Mouse (Mus musculus): ENCODE measurements at regions not wholly inside any gene's neighbourhood (a gene's known extent, or its start where the extent isn't known, plus 50 kb on each side); places are given as distances from the start of the nearest gene placed in this dataset.

DNA sequence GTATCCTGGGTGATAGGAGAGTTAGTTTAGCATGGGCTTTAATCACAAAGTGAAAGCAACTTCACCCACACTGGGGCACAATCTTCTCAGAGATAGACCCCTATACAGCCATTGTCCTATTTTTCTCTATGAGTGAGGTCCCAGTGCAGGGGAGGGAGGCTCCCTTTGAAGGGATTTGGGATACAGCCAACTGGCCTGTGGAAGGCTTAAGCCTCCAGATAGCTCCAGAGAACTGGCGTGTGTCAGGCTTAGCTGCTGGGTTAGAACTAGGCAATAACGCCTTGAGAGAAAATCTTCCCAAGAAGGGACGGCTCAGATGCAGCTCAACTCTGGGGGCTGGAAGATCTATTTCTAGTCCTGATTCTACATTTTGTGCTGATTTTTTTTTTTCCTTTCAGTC is 397.4 kb upstream of the Zdhhc25 start:
- DNase-seq (ENCODE audit: low spot score), result no peak

DNA sequence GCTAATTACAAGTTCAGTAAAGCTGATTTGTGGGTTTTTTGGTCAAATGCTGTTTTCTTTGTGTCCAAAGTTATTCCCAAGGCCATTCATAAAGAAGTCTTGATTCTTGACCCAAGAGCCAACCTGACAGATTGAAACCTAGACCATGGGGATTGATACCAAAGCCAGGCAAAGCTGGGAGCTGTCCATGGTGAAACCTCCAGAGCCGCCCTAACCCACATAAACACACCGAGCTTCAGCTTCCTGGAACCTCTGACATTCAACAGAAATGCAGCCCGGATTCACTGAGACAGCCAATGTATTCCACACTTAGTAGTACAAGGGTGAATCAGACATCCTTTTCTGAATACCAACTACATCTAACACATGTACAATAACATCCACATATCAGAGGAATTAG is 386.7 kb upstream of the Zdhhc25 start:
- no peak for DNase-seq (ENCODE audit: low spot score)

GRCm38 (mm10) chr15:88214286-88214685 is 385.8 kb upstream of the Zdhhc25 start:
- no peak for DNase-seq (ENCODE audit: low spot score)

DNA sequence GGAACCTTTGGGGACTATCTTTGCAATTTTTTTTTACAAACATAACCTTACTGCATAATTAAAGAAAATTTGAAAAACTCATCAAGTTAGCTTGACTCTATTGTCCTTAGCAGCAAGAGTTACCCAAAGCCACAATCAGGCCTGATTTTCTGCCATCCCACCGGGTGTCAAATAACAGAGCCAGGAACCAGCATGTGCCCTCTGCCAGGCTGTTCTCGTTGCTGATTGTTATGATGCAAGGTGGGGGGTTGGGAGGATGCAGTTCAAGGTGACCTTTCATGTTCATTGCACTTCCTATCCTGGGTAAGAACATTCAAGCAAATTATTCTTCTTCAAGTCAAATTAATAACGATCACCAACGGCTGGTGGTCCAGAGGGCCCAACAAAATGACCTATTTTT is 370.6 kb upstream of the Zdhhc25 start:
- DNase-seq (ENCODE audit: low spot score), result no peak

- DNase-seq (ENCODE audit: low spot score), result no peak
Observed at GRCm38 (mm10) chr15:88244606-88245005, 355.5 kb upstream of the Zdhhc25 start.

GRCm38 (mm10) chr15:88245496-88246246 is 354.4 kb upstream of the Zdhhc25 start:
- no peak for DNase-seq (ENCODE audit: low spot score)

DNA sequence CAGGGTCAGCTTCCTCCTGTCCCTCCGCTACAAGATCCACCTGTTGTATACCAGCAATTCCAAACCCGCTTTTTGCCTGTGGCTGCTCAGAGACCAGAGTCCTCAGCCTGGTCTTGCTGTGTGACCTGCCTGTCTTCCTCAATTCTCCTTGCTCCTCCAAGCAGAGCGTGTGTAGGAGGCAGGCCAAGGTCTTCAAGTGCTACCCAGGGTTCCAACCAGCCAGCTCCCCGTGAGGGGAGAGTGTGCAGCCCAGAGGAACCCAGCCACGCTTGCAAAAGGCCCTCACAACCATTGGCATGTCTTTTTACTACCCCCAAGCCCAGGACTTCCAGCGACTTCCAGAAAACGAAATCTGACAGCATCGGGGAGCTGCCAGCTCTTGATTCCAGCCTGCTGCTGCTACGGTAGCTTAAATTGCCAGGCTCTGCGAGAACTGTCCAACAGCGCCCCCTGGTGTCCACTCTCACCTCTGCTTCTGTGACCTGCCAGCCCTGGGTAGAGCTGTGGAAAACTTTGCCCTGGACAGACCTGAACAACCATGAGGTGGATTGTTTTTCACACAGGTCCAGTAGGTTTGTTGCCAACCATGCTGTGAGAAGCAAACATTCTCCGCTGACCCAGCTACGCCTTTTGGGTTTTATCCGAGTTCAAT is 352.0 kb upstream of the Zdhhc25 start:
- peak; percentile 77 for DNase-seq (ENCODE audit: low spot score)

- no peak for DNase-seq (ENCODE audit: low spot score)
Observed at GRCm38 (mm10) chr15:88288051-88288450, 312.1 kb upstream of the Zdhhc25 start.

- DNase-seq (ENCODE audit: low spot score), result no peak
Observed at GRCm38 (mm10) chr15:88288696-88289095, 311.4 kb upstream of the Zdhhc25 start.

- no peak for DNase-seq (ENCODE audit: low spot score)
Observed at GRCm38 (mm10) chr15:88290740-88291363, 309.2 kb upstream of the Zdhhc25 start.

- no peak for DNase-seq (ENCODE audit: low spot score)
Observed at GRCm38 (mm10) chr15:88299061-88299460, 301.0 kb upstream of the Zdhhc25 start.

DNA sequence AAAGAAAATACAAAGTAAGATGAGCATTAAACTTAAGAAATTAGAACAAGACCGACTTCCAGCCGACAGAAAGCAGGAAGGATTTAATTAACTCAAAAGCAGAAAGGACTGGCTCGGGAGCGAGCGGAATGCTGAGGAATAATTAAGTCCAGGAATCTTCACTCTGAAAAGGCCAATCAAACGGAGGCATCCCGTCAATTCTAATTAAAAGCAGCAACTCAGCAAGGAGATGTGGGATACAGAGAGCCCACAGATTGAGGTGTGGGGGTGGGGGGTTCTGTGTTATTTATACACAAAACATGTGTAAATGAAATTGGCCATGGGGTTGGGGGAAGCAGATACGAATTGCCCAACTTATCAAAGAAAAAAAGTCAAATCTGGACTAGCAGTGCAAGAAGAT is 288.9 kb upstream of the Zdhhc25 start:
- no peak for DNase-seq (ENCODE audit: low spot score)

- DNase-seq (ENCODE audit: low spot score), result no peak
Observed at GRCm38 (mm10) chr15:88314810-88315459, 285.2 kb upstream of the Zdhhc25 start.

DNA sequence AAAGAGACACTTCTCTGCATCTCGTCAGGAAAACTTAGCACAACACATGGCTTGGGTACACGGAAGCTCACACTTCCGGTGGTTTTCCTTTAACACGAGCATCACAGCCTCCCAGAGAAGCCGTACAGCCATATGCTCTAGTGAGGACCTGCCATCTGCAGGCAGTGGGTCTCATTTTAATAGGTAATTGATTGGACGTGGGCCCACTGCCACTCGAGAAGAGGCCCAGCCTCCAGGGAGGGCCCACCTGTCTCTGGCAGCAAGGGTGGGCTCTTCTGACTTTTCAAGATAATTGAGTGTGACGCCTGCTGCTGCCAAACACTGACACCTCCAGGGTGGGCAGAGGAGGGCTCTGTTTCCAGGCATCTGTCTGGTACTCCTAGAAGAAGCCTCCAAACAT is 282.1 kb upstream of the Zdhhc25 start:
- DNase-seq (ENCODE audit: low spot score), result no peak

GRCm38 (mm10) chr15:88319527-88319926 is 280.6 kb upstream of the Zdhhc25 start:
- DNase-seq (ENCODE audit: low spot score), result no peak

DNA sequence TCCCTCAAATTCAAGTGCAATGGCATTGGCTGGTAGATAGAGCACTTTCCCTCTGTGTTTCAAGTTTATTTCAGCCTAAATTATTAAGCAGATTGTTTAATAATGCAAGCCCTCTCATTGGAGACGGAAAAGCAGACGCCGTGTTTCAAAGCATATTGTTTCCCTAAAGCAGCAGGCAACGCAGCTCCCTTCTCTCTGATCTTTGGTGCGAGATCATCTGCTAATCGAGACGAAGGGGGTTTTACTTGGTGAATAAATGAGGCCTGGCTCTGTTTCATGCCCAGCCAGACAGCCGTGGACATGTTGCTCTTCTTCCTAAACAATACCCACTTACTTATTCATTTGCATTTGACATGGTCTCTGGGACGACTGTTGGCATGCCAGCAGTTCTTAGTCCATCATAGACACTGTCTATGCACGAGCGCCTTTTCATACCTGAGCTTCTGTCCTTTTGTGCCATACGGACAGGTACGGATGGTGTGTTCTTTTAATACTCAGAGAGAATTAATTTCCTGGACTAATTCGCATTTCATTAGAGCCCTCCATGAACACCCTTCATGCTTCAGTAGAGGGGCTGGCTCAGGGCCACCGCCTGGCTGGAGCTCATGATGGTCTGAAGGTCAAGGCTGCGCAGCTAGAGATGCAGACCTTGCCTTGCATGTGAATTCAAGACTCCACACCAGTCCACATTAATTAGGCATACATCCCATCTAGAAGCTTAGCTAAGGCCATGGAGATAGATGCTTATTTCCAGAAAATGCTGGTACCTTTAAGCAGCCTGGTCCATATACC is 276.3 kb upstream of the Zdhhc25 start:
- DNase-seq (ENCODE audit: low spot score), result no peak

DNA sequence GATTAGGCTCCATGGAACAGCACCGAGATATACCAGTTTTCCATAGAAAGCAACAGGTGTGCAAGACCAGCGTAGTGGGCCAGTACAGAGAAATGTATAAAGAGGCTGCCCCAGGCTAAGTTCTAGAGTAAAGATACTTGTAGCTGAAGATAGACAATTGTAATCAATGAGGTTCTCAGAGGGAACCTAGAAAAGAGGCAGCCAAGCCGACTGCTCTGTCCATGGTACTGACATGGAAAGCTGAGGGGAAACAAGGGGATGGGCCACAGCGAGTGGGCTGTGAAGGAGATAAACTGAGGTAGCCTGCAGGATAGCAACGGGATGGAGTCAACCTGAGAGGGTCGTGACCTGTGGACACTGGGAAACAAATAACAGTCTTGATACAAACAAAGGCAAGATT is 275.0 kb upstream of the Zdhhc25 start:
- DNase-seq (ENCODE audit: low spot score), result no peak

GRCm38 (mm10) chr15:88353206-88353605 is 246.9 kb upstream of the Zdhhc25 start:
- no peak for DNase-seq (ENCODE audit: low spot score)

DNA sequence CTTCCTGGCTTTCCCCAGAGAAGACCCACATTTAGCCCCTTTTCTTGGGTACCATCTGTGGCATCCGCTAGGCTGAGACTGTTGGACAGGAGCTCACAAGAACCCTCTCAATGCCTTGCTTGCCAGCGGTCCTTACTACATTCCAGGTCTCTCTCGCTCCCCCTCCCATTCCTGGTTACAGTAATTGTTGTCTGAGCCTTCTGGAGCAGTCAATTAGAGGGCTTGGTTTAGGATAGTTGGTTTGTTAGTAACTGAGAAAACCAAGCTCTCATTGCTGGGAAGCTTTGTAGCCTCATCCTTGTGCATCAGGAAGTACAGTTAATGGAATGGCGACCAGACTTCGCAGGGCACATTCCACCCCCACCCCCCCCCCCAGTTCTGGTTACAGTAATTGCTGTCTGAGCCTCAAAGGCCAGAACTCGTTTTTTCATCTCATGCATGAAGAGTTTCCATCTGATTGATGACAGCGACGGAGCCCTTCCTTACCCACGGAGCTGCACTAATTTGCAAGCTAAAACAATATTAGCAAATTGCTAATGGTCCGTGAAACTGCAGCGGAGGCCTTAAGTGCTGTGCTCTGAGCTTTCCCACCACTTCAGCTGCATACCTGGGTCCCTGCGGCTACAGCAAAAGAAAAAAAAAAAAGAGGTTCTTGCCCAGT is 239.6 kb upstream of the Zdhhc25 start:
- DNase-seq (ENCODE audit: low spot score), result no peak

DNA sequence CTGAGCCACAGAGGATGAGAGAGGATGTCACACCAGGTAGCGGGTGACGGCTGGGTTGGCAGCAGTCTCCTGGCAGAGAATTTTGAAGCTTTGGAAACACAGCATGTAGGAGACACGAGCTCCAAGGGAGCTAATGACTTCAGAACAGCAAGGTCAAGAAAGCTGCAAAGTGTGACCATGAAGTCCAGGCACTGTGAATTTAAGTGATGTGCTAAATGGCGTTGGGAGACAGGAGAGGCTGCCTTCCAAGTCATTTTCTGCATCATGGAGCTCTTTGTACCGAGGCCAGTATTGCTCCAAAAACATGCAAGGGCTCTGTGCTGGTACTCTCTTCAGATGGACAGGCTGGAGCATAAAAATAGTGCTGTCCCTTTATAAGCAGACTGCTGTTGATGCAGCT is 238.8 kb upstream of the Zdhhc25 start:
- DNase-seq (ENCODE audit: low spot score), result no peak

DNA sequence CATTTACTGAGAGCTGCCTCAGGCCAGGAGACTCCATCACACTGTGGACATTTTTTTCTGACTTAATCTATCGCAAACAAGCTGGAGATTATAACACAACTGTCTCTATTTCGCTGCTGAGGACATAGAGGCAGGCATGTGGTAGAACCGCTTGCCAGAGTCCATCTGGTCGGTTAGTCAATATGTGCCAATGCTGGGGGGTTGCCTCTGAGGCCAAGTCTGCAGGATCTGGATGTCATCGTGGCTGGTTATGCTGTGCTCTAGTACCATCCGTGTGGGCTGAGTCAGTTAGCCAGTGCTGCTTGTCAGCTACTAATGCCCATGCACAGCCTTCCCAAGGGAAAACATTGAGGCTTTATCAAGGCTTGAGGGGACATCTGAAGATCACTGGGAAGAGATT is 237.1 kb upstream of the Zdhhc25 start:
- DNase-seq (ENCODE audit: low spot score), result no peak

DNA sequence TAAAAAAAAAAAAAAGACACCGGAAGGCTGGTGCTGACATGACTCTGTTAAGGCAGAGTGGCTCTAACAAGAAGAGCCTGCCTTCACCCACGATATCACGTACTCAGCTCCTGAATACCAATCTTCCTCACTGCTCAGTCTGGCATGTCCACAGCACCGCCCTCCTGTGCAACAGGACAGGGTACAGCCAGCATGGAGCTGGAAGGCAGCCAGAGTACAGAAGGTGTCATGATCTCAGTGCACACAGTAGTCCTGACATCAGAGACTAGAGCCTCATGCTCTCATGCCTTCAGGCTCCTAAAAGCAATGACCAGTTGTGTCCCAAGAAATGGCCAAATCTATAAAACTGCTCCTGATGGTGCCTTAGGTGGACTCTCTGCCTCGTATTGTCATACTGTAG is 229.7 kb upstream of the Zdhhc25 start:
- DNase-seq (ENCODE audit: low spot score), result no peak
